Mouse (Mus musculus) forebrain, embryonic 16.5 days (tissue): Measurements from ENCODE around the gene Gm9913. TPM values are rescaled to one million over a fixed set of nuclear protein-coding genes. Genes with fewer than 3 reads are reported as not detected.

Source experiments
- ATAC-seq: fragments of 200-750 bp; cut with Nextera tagmentation; 2 replicates; pipeline ENCODE4 v1.8.0; 2017; ENCODE audit warnings: mild to moderate bottlenecking, moderate library complexity
- H3K27ac ChIP-seq: fragments of 300-500 bp; sonication (generic); 2 replicates; pipeline ENCODE4 v1.5.1; 2014; ENCODE audit warnings: low read length, control low read depth
- H3K27me3 ChIP-seq: fragments of 300-500 bp; sonication (generic); replicated peaks from 2 replicates; pipeline ENCODE4 v1.6.1; 2014; ENCODE audit warnings: low read length; ENCODE audit not compliant: control insufficient read depth, insufficient read depth
- H3K36me3 ChIP-seq: fragments of 300-500 bp; sonication (generic); 2 replicates; pipeline ENCODE4 v1.6.1; 2014; ENCODE audit not compliant: control insufficient read depth, insufficient read depth
- H3K4me1 ChIP-seq: fragments of 300-500 bp; sonication (generic); replicated peaks from 2 replicates; pipeline ENCODE4 v1.6.1; 2014; ENCODE audit warnings: low read length; ENCODE audit not compliant: control insufficient read depth, insufficient read depth
- H3K4me2 ChIP-seq: fragments of 300-500 bp; sonication (generic); 2 replicates; pipeline ENCODE4 v1.6.1; 2014; ENCODE audit warnings: mild to moderate bottlenecking, low read length, control low read depth
- H3K4me3 ChIP-seq: fragments of 300-500 bp; sonication (generic); replicated peaks from 2 replicates; pipeline ENCODE4 v1.5.1; 2014; ENCODE audit warnings: mild to moderate bottlenecking, low read length, control low read depth
- H3K9ac ChIP-seq: fragments of 300-500 bp; sonication (generic); replicated peaks from 2 replicates; pipeline ENCODE4 v1.6.1; 2014; ENCODE audit warnings: low read depth, low read length, control low read depth
- H3K9me3 ChIP-seq: fragments of 300-500 bp; sonication (generic); 2 replicates; pipeline ENCODE4 v1.6.1; 2016; ENCODE audit warnings: low read length; ENCODE audit not compliant: control insufficient read depth
- WGBS: fragments of 180-500 bp; shearing (Covaris S2); extraction: QIAGEN DNeasy Blood & Tissue Kit; methylation state at CpG from one replicate; pipeline ENCODE4 v1.1.7; 2014; 5-methylcytosine and 5-hydroxymethylcytosine counted together
- polyA plus RNA-seq: library from polyadenylated mRNA; unstranded; fragments of >200 nt; fragmentation: Nextera tagmentation; extraction: Ambion mirVana; gene quantifications from 2 replicates; pipeline ENCODE4 v1.2.1, GENCODE M21; 2015

Gm9913 gene
- polyA plus RNA-seq, 1 experiment from 2014 or later, result 0.35 TPM

- no peak for ATAC-seq
- H3K4me3 ChIP-seq, result no peak overlapping the region
- 89% methylated on average over 2 of the region's 2 CpGs for WGBS
- no peak overlapping the region for H3K4me2 ChIP-seq
- H3K36me3 ChIP-seq, result no peaks in the 10 kb centered on the region
- no peaks in the 10 kb centered on the region for H3K27me3 ChIP-seq
- H3K27ac ChIP-seq, result no peak overlapping the region
- no peak overlapping the region for H3K9ac ChIP-seq
- no peaks in the 10 kb centered on the region for H3K9me3 ChIP-seq
- no peaks in the 10 kb centered on the region for H3K4me1 ChIP-seq
Measured at GRCm38 (mm10) chr2:125494291-125494690, 10.6 kb upstream of the Gm9913 start.

- Histone ChIP-seq H3K4me1 (no peaks in the 10 kb centered on the region), H3K27ac (no peak overlapping the region), H3K4me3 (no peak overlapping the region), H3K9me3 (no peaks in the 10 kb centered on the region), H3K4me2 (no peak overlapping the region), H3K27me3 (no peaks in the 10 kb centered on the region), H3K9ac (no peak overlapping the region), H3K36me3 (no peaks in the 10 kb centered on the region)
- WGBS, result 92% methylated on average over 20 of the region's 20 CpGs
- no peak for ATAC-seq
Measured at GRCm38 (mm10) chr2:125494831-125495812, 9.8 kb upstream of the Gm9913 start.

GRCm38 (mm10) chr2:125496696-125497095 is 8.2 kb upstream of the Gm9913 start:
- no peak overlapping the region for H3K4me2 ChIP-seq
- no peak overlapping the region for H3K9ac ChIP-seq
- no peak overlapping the region for H3K27ac ChIP-seq
- WGBS, result 82% methylated on average over 5 of the region's 5 CpGs
- H3K4me3 ChIP-seq, result no peak overlapping the region
- peak; percentile 12; the same call in 1 of the 2 replicates for ATAC-seq
- no peaks in the 10 kb centered on the region for H3K9me3 ChIP-seq
- peaks cover under 1% of the 10 kb centered on the region; the same call in 1 of the 2 replicates for H3K36me3 ChIP-seq
- no peaks in the 10 kb centered on the region for H3K4me1 ChIP-seq
- H3K27me3 ChIP-seq, result no peaks in the 10 kb centered on the region

GRCm38 (mm10) chr2:125498216-125498615 is 6.7 kb upstream of the Gm9913 start:
- no peak overlapping the region for H3K4me2 ChIP-seq
- H3K27ac ChIP-seq, result no peak overlapping the region
- H3K27me3 ChIP-seq, result no peaks in the 10 kb centered on the region
- H3K4me1 ChIP-seq, result no peaks in the 10 kb centered on the region
- peaks cover 2% of the 10 kb centered on the region; the same call in 1 of the 2 replicates for H3K36me3 ChIP-seq
- H3K9ac ChIP-seq, result no peak overlapping the region
- H3K4me3 ChIP-seq, result no peak overlapping the region
- 93% methylated on average over 7 of the region's 7 CpGs for WGBS
- H3K9me3 ChIP-seq, result no peaks in the 10 kb centered on the region
- no peak for ATAC-seq

- Histone ChIP-seq H3K9ac (no peak overlapping the region), H3K9me3 (no peaks in the 10 kb centered on the region), H3K27ac (no peak overlapping the region), H3K4me3 (no peak overlapping the region), H3K4me2 (no peak overlapping the region), H3K36me3 (peaks cover 2% of the 10 kb centered on the region; the same call in 1 of the 2 replicates), H3K27me3 (no peaks in the 10 kb centered on the region), H3K4me1 (peaks cover 7% of the 10 kb centered on the region)
- no peak for ATAC-seq
Measured at GRCm38 (mm10) chr2:125501526-125501925, 3.4 kb upstream of the Gm9913 start.

- under 1% methylated on average over 48 of the region's 48 CpGs for WGBS
- H3K9ac ChIP-seq, result peak overlapping the region; percentile 79
- peak; percentile 84 for ATAC-seq
Measured at GRCm38 (mm10) chr2:125505746-125506315, 942 bp downstream of the Gm9913 start.

GRCm38 (mm10) chr2:125506316-125507054 is 1.6 kb downstream of the Gm9913 start:
- H3K36me3 ChIP-seq, result peaks cover 2% of the 10 kb centered on the region; the same call in 1 of the 2 replicates
- H3K4me3 ChIP-seq, result peak overlapping the region; percentile 80
- no peaks in the 10 kb centered on the region for H3K9me3 ChIP-seq
- H3K9ac ChIP-seq, result peak overlapping the region; percentile 79
- peaks cover 11% of the 10 kb centered on the region for H3K4me1 ChIP-seq
- H3K4me2 ChIP-seq, result peak overlapping the region; percentile 100
- ATAC-seq, result peak; percentile 80
- 1% methylated on average over 37 of the region's 37 CpGs for WGBS
- H3K27ac ChIP-seq, result peak overlapping the region; percentile 45
- H3K27me3 ChIP-seq, result no peaks in the 10 kb centered on the region

More at GRCm38 (mm10) chr2:125505746-125506315, 942 bp downstream of the Gm9913 start:
- Histone ChIP-seq H3K4me1 (peaks cover 11% of the 10 kb centered on the region), H3K27ac (peak overlapping the region; percentile 45), H3K27me3 (no peaks in the 10 kb centered on the region), H3K36me3 (peaks cover 2% of the 10 kb centered on the region; the same call in 1 of the 2 replicates), H3K4me2 (peak overlapping the region; percentile 100), H3K4me3 (peak overlapping the region; percentile 80), H3K9me3 (no peaks in the 10 kb centered on the region)

GRCm38 (mm10) chr2:125507893-125508292 is 3.0 kb downstream of the Gm9913 start, which contains the start of gene Fbn1:
Gene Fbn1 (minus strand): TSS chr2:125507993.
- Histone ChIP-seq H3K36me3 (no peaks in the 10 kb centered on the region), H3K9me3 (no peaks in the 10 kb centered on the region), H3K27me3 (no peaks in the 10 kb centered on the region), H3K4me2 (peak within 1 kb of the TSS; percentile 100), H3K9ac (peak within 1 kb of the TSS; percentile 79), H3K27ac (no peak within 1 kb of the TSS), H3K4me1 (peaks cover 11% of the 10 kb centered on the region), H3K4me3 (peak within 1 kb of the TSS; percentile 80)
- WGBS, result 84% methylated on average over 4 of the region's 4 CpGs
- no peak for ATAC-seq

GRCm38 (mm10) chr2:125508381-125508780 is 3.5 kb downstream of the Gm9913 start:
- no peak overlapping the region for H3K4me3 ChIP-seq
- H3K36me3 ChIP-seq, result no peaks in the 10 kb centered on the region
- WGBS, result 92% methylated on average over 5 of the region's 5 CpGs
- H3K27ac ChIP-seq, result no peak overlapping the region
- no peak overlapping the region for H3K4me2 ChIP-seq
- H3K9me3 ChIP-seq, result no peaks in the 10 kb centered on the region
- H3K27me3 ChIP-seq, result no peaks in the 10 kb centered on the region
- peaks cover 11% of the 10 kb centered on the region for H3K4me1 ChIP-seq
- H3K9ac ChIP-seq, result no peak overlapping the region
- ATAC-seq, result no peak
